Mouse (Mus musculus) cerebellum, postnatal 36 days (tissue): ENCODE measurements around the gene Abhd8.
"Not testable (repeated sequence)": the region's sequence is repeated elsewhere in the genome, so short reads cannot be mapped to it uniquely, and the experiment has no call there.

Experiments
- DNase-seq, 2 experiments: peaks; one replicate each; pipeline ENCODE4 v3.0.0; 2021 to 2022; ENCODE audit warnings: mixed read lengths in 2 of 2

Abhd8 gene

GRCm38 (mm10) chr8:71457659-71458270 lies 5.7 kb downstream of the Abhd8 start:
- DNase-seq: no peak

DNA sequence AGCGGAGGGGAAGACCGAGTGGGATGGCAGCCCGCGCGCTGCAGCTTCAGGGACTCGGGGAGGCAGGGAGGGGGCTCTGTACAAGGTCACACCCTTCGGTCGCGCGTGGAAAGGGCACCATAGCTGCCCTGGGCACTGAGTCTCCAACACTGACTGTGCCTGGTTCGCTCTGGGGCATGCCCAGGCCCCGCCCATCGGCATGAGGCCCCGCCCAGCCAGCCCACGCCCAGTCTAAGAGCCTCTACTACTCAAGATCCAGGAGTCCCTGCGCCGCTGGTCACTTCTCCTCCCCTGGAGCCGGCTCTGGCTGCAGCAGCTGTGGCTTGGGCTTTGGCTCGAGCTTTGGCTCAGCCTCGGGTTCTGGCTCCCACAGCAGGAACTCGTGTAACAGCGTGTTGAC lies 6.5 kb downstream of the Abhd8 start:
- DNase-seq: peak in 1 of 2 experiments; percentile 21

DNA sequence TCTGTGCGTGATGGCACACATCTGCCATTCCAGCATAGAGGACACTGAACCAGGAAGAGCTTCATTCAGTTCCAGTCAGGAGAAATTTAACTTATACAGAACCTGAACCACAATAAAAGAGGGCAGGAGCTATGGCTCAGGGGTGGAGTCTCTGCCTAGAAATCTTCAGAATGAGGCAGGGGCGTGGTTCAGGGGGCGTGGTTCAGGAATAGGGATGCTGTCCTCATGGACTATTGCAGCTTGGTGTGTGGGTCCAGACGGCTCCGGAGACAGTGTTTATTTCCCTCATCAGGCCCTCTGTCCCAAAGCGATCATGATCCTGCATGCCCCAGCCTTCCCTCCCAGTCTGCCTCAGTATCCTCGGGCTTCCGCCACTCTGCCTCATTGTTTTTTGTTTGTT lies 8.8 kb downstream of the Abhd8 start:
- no peak for DNase-seq

- no peak for DNase-seq
Measured at GRCm38 (mm10) chr8:71452669-71453068, 10.8 kb downstream of the Abhd8 start.

GRCm38 (mm10) chr8:71451777-71452176 lies 11.7 kb downstream of the Abhd8 start:
- no peak for DNase-seq

DNA sequence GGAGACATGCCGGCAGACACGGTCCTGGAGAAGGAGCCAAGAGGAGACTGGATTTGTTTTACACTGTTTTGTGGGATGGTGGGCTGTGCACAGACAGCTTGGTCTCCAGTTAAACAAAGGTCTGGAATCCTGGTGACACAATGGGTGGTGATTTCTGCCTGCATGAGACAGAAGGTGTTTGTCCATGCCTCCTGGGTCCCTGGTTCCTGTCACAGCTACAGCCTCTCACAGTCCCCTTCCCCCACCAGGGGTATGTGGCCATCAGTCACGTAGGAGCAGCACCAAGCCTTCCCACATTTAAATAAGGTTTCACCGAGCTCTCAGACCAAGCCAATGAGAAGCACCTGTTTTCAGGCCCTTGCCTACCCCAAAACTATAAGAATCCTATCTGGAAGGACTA lies 12.1 kb downstream of the Abhd8 start:
- no peak for DNase-seq

DNA sequence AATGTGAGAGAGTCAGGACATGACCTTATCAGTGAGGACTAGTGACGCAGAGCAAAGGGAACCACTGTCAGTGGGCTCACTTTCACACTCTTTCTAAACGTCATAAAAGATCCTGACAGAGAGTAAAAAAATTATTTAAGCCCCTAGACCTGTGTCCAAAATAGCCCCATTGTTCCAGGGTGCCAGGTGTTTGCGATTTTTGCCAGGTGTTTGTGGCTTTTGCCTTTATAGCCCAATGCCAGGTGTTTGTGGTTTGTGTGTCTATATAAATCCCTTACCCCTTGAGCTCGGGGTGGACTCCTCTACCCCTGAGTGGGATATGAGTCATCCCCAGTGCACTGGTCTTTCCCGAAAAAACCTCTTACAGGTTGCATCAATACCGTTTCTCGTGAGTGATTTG lies 18.4 kb downstream of the Abhd8 start:
- DNase-seq: no peak

DNA sequence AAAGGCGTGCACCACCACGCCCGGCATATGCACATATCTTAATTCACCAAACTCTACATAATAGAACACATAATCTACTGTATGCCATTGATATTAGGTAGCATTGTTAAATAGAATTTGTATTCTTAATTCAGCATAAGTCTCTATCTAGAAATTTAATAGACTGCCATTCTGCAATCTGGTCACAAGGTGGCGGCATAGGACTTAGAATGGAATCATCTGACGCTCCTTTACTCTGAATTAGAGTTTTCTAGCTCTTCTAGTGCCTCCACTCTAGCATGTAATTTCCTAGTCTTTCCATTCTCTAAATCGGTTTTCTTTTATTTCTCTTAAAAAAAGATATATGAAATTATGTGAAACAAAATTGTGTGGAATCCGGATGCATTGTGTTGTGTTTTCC lies 22.1 kb downstream of the Abhd8 start:
- peak; percentile 38 to 48 for DNase-seq

GRCm38 (mm10) chr8:71437041-71437440 lies 26.4 kb downstream of the Abhd8 start:
- no peak for DNase-seq

DNA sequence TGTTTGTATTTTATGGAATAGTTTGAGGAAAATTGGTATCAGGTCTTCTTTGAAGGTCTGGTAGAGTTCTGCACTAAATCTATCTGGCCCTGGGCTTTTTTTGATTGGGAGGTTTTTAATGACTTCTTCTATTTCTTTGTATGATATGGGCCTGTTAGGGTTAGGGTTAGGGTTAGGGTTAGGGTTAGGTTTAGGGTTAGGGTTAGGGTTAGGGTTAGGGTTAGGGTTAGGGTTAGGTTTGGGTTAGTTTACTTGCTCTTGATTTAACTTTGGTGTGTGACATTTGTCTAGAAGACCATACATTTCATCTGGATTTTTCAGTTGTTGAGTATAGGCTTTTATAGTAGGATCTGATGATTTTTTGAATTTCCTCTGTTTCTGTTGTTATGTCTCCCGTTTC lies 30.5 kb downstream of the Abhd8 start:
- DNase-seq: not testable (repeated sequence)

DNA sequence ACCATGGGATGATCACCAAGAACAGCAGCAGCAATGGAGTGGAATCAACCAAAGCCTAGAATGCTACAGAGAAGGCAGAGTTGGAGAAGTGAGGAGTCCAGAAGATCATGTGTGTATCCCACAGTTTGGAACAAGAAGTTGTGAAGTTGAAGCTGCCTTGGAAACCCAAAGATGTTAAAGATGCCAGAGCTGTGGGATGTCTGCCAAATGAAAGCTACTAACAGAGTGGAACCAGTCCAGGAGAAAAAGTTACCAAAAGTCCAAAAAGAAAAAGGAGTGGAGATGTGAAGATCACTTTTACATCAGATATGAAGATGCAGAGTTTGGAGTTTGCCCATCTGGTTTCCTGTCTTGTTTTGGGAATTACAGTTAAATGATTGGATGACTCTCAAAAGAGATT lies 41.3 kb downstream of the Abhd8 start:
- DNase-seq: no peak

- DNase-seq: no peak
Measured at GRCm38 (mm10) chr8:71411535-71412273, 51.8 kb downstream of the Abhd8 start.

DNA sequence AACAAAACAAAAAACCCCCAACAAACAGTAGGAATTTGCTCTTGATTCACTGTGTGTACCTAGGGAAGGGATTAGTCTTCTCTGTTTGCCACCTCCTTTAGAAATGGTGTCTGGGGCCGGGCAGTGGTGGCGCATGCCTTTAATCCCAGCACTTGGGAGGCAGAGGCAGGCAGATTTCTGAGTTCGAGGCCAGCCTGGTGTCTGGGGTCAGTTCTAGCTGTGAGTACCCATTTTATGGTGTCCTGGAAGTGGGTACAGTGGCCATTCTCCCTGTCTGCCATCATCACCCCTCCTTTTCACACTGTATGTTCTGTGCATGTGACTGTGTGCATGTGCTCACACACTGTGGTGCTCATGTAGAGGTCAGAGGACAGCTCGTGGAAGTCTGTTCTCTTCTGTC lies 55.2 kb downstream of the Abhd8 start:
- no peak for DNase-seq

DNA sequence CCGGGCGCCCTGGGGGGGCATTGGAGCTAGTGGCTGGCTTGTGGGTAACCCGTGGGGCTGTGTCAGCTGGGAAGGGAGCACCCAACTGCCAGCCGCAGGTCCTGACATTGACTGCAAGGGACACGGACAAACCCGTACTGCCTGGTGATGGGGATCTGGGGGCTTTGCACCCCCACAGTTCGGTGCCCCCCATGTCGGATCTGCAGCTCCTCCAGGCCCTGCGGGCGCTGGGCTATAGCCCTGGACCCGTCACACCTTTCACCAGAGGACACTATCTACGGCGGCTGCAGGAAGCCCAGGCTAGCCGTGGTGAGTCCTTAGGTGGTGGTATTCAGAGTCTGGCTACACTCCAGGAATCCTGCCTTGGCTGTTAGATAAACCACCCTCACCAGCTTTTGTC lies 56.0 kb downstream of the Abhd8 start:
- DNase-seq: no peak
